Mouse (Mus musculus) thymus, adult 2 months (tissue): ENCODE data around the gene Dao. TPM values are rescaled to one million over a fixed set of nuclear protein-coding genes. Genes with fewer than 3 reads are reported as not detected.

Source experiments
- DNase-seq: peaks from one replicate; pipeline ENCODE4 v3.0.0; 2021
- H3K27ac ChIP-seq: fragments of 200-500 bp; 2 replicates; pipeline ENCODE4 v1.5.1; 2012; ENCODE audit warnings: low read length, control low read depth; ENCODE audit not compliant: control insufficient read depth, insufficient read depth
- H3K27me3 ChIP-seq: fragments of 200-500 bp; 2 replicates; pipeline ENCODE4 v1.6.1; 2012; ENCODE audit warnings: mild to moderate bottlenecking, low read length, moderate library complexity, mixed read lengths; ENCODE audit not compliant: control insufficient read depth, insufficient read depth
- H3K36me3 ChIP-seq: fragments of 200-500 bp; 2 replicates; pipeline ENCODE4 v1.6.1; 2012; ENCODE audit warnings: mild to moderate bottlenecking, low read length, moderate library complexity; ENCODE audit not compliant: control insufficient read depth, insufficient read depth
- H3K4me1 ChIP-seq: fragments of 200-500 bp; replicated peaks from 2 replicates; pipeline ENCODE4 v1.6.1; 2012; ENCODE audit warnings: low read length; ENCODE audit not compliant: control insufficient read depth, insufficient read depth
- H3K4me3 ChIP-seq: fragments of 200-500 bp; 2 replicates; pipeline ENCODE4 v1.5.1; 2012; ENCODE audit warnings: mild to moderate bottlenecking, low read length, control low read depth, moderate library complexity; ENCODE audit not compliant: control insufficient read depth, insufficient read depth
- CTCF ChIP-seq: fragments of 200-500 bp; IDR thresholded peaks from 2 replicates; pipeline ENCODE4 v1.5.1; 2012; ENCODE audit warnings: mild to moderate bottlenecking, control low read depth, low read length, moderate library complexity, borderline replicate concordance; ENCODE audit not compliant: control insufficient read depth, poor library complexity, insufficient read depth; ENCODE audit errors: extremely low read depth
- POLR2A ChIP-seq: fragments of 200-500 bp; IDR thresholded peaks from 2 replicates; pipeline ENCODE4 v1.6.1; 2012; ENCODE audit warnings: mild to moderate bottlenecking, low read length, control low read depth, moderate library complexity; ENCODE audit not compliant: control insufficient read depth, poor library complexity, insufficient read depth; ENCODE audit errors: extremely low read depth
- WGBS: fragments of 180-500 bp; shearing (Covaris S2); methylation state at CpG from one replicate; pipeline ENCODE4 v1.1.7; 2018; 5-methylcytosine and 5-hydroxymethylcytosine counted together
- polyA plus RNA-seq: library from polyadenylated mRNA; depleted of rRNA; stranded (reverse); fragments of >200 nt; gene quantifications from 2 replicates; pipeline ENCODE4 v1.2.3, GENCODE M21; 2012

Dao gene
- polyA plus RNA-seq, 1 experiment = 0.36 TPM

- Histone ChIP-seq H3K4me1 (no peaks in the 10 kb centered on the region), H3K27me3 (no peaks in the 10 kb centered on the region), H3K36me3 (no peaks in the 10 kb centered on the region), H3K27ac (no peak overlapping the region), H3K4me3 (no peak overlapping the region)
- WGBS = 58% methylated on average over 3 of the region's 3 CpGs
- no peak for DNase-seq
- no peak for TF ChIP-seq POLR2A
- no peak for TF ChIP-seq CTCF
Observed at GRCm38 (mm10) chr5:114046151-114046550, 42.6 kb downstream of the Dao start.

DNA sequence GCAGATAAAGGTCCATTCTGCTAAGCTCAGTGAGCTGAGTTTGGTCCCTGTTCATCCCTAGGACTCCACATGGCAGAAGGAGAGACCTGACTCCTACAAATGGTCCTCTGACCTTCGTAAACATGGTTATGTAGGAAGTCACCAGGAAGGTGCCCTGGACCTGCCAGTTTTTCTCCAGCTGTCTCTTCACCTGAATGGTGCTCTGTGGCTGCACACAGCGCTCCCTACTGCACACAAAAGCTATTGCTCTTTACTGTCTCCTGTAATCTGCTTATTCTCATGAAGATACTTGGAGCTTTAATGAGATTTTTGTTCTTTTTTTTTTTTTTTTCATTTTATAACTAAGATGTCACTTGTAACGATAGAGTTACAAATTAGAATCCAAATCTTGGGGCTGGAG is 43.1 kb downstream of the Dao start:
- DNase-seq = no peak
- H3K4me3 ChIP-seq = no peak overlapping the region
- no peaks in the 10 kb centered on the region for H3K4me1 ChIP-seq
- WGBS = 64% methylated on average over 3 of the region's 3 CpGs
- TF ChIP-seq CTCF (no peak), POLR2A (no peak)
- no peak overlapping the region for H3K27ac ChIP-seq
- H3K36me3 ChIP-seq = no peaks in the 10 kb centered on the region
- no peaks in the 10 kb centered on the region for H3K27me3 ChIP-seq

GRCm38 (mm10) chr5:114047182-114047581 is 43.7 kb downstream of the Dao start:
- no peaks in the 10 kb centered on the region for H3K4me1 ChIP-seq
- H3K27ac ChIP-seq = no peak overlapping the region
- H3K27me3 ChIP-seq = no peaks in the 10 kb centered on the region
- DNase-seq = no peak
- H3K4me3 ChIP-seq = no peak overlapping the region
- TF ChIP-seq CTCF = no peak
- TF ChIP-seq POLR2A = no peak
- no peaks in the 10 kb centered on the region for H3K36me3 ChIP-seq
- 38% methylated on average over 5 of the region's 5 CpGs for WGBS

GRCm38 (mm10) chr5:114048731-114049308 is 45.3 kb downstream of the Dao start:
- H3K4me1 ChIP-seq = no peaks in the 10 kb centered on the region
- no peak for DNase-seq
- 61% methylated on average over 12 of the region's 12 CpGs for WGBS

GRCm38 (mm10) chr5:114052246-114052761 is 48.8 kb downstream of the Dao start:
- no peak overlapping the region for H3K4me3 ChIP-seq

More at GRCm38 (mm10) chr5:114048731-114049308, 45.3 kb downstream of the Dao start:
- no peak overlapping the region for H3K4me3 ChIP-seq
- no peaks in the 10 kb centered on the region for H3K27me3 ChIP-seq
- no peak for TF ChIP-seq POLR2A
- TF ChIP-seq CTCF = no peak
- H3K27ac ChIP-seq = no peak overlapping the region
- H3K36me3 ChIP-seq = no peaks in the 10 kb centered on the region

GRCm38 (mm10) chr5:114057129-114057731 is 53.7 kb downstream of the Dao start:
- no peak for TF ChIP-seq CTCF
- TF ChIP-seq POLR2A = no peak
- 88% methylated on average over 9 of the region's 9 CpGs for WGBS
- Histone ChIP-seq H3K27ac (no peak overlapping the region), H3K4me3 (no peak overlapping the region), H3K27me3 (no peaks in the 10 kb centered on the region), H3K36me3 (no peaks in the 10 kb centered on the region), H3K4me1 (0 out of 2 replicates have a peak, but pooled peaks cover 2% of the 10 kb centered on the region)
- no peak for DNase-seq

More at GRCm38 (mm10) chr5:114052246-114052761, 48.8 kb downstream of the Dao start:
- no peaks in the 10 kb centered on the region for H3K27me3 ChIP-seq
- no peak overlapping the region for H3K27ac ChIP-seq
- H3K4me1 ChIP-seq = no peaks in the 10 kb centered on the region
- WGBS = 22% methylated on average over 9 of the region's 9 CpGs
- peak; percentile 40 for DNase-seq
- no peaks in the 10 kb centered on the region for H3K36me3 ChIP-seq
- TF ChIP-seq CTCF (peak; percentile 92), POLR2A (no peak)
